Mouse (Mus musculus) monocyte, adult 5-6 weeks (primary cell): ENCODE data around the gene Ddx19b. TPM values are rescaled to one million over a fixed set of nuclear protein-coding genes. Genes with fewer than 3 reads are reported as not detected.
"Not testable (repeated sequence)": the region's sequence is repeated elsewhere in the genome, so short reads cannot be mapped to it uniquely, and the experiment has no call there.

Experiments
- ATAC-seq: fragments of 153-309, 156-312 bp; replicated peaks from 2 replicates; pipeline ENCODE4 v1.8.0; 2017; ENCODE audit warnings: mild to moderate bottlenecking; ENCODE audit not compliant: low TSS enrichment, insufficient number of reproducible peaks, severe bottlenecking, poor library complexity, low FRiP score
- total RNA-seq: library from RNA; stranded (forward); fragments of 200-1000, 200-491, 200-594 nt; gene quantifications from 3 replicates; pipeline ENCODE4 v1.2.3, GENCODE M21; 2017

Gene Ddx19b
- total RNA-seq = 11.0 to 15.2 TPM (median 14.4 TPM) in 3 replicates

GRCm38 (mm10) chr8:111031572-111031971, at the start of gene Ddx19b:
Ddx19b (minus strand) TSS chr8:111031751.
- ATAC-seq = no peak

DNA sequence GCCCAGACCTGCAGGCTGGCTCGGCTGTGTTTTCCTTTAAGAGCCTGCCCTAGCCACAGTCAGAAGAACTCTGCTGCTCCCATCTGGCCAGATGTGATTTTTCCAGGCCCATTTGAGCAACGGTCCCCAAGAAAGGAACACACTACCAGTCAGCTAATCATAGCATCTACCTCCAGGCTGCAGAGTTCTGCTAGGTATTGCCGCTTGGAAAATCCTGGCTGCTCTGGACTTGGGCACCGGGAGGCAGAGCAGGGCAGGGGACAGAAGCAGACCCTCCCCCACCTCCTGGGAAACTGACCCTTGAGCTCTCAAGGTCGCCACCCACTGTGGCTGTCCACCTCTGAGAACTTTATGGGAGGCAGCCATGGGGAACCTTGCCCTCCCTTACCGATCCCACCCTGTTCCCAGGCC, 48.3 kb upstream of the Ddx19b start:
- ATAC-seq = no peak

GRCm38 (mm10) chr8:111079461-111079860, 47.9 kb upstream of the Ddx19b start:
- no peak for ATAC-seq

- ATAC-seq = no peak
Measured at GRCm38 (mm10) chr8:111075926-111076325, 44.4 kb upstream of the Ddx19b start.

DNA sequence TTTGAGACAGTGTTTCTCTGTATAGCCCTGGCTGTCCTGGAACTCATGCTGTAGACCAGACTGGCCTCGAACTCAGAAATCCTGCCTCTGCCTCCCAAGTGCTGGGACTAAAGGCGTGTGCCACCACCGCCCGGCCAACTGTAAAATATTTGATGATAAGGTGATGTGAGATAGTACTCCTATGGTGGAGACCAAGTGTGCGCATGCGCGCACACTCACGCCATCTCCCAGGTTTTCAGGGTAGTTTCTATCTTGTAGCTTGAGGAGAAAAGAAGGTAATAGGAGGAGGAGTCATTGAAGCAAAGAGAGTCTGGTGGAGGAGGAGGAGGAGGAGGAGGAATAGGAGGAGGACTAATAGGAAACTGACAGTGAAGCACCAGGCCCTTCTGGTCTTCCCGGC, 37.1 kb upstream of the Ddx19b start:
- ATAC-seq = not testable (repeated sequence)

- ATAC-seq = no peak
Measured at GRCm38 (mm10) chr8:111067439-111067838, 35.9 kb upstream of the Ddx19b start.

DNA sequence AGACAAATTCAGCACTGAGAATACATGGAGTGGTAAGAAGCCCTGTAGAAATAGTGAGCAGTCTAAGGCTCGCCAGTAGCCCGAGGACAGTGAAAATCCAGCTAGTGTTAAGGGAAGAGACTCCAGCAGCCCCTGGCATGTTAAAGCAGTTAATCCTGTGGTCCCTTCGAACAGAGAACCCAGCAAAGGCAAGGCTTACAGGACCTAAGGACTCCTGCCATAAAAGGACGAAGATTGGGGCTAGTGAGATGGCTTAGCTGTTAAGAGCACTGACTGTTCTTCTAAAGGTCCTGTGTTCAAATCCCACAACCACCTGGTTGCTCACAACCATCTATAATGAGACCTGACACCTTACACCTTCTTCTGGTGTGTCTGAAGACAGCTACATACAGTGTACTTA, 34.8 kb upstream of the Ddx19b start:
- ATAC-seq = no peak

- ATAC-seq = no peak
Measured at GRCm38 (mm10) chr8:111062893-111063292, 31.3 kb upstream of the Ddx19b start.

- peak; percentile 54 for ATAC-seq
Measured at GRCm38 (mm10) chr8:111062072-111062757, 30.7 kb upstream of the Ddx19b start.

DNA sequence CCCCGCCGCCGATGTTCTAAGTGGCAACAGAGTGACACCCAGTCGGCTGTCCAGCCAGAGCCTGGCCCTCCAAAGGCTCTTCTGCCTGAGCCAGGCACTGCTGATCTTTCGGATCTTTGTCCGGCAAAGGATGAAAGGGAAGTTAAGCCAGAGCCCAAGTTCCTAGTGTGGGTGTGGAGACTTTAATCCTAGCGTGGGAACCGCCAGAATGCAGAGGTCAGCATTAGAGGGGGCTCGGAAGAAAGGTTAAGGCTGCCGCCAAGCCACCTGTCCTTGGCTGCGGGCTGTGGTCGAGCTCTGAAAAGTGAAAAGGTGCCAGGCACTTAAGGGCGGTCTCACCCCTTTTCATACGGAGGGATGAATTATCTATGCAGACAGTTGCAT, 30.1 kb upstream of the Ddx19b start:
- no peak for ATAC-seq

GRCm38 (mm10) chr8:111058946-111059572, 27.5 kb upstream of the Ddx19b start:
- ATAC-seq = no peak

DNA sequence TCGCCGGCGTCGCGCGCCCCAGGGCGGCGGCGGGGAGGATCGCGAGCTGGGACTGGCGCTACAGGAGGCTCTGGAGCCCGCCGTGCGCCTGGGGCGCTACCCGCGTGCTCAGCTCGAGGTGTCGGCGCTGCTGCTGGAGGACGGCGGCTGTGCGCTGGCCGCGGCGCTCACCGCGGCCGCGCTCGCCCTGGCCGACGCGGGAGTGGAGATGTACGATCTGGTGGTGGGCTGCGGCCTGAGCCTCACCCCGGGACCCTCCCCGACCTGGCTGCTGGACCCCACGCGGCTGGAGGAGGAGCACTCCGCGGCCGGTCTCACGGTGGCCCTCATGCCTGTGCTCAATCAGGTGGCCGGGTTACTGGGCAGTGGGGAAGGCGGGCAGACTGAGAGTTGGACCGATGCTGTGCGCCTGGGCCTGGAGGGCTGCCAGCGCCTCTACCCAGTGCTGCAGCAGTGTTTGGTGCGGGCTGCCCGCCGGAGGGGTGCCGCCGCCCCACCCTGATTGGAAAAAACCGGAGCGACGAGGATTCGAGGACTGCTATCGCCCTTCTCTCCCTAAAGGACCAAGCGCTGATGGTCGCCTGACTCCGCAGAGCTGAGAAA, 25.2 kb upstream of the Ddx19b start:
- no peak for ATAC-seq

GRCm38 (mm10) chr8:111056158-111056663, 24.7 kb upstream of the Ddx19b start, which contains the start of gene Exosc6:
Exosc6 (plus strand) TSS chr8:111056339.
- peak; percentile 96 for ATAC-seq

- ATAC-seq = no peak
Measured at GRCm38 (mm10) chr8:111055661-111056060, 24.1 kb upstream of the Ddx19b start.

- ATAC-seq = no peak
Measured at GRCm38 (mm10) chr8:111055031-111055634, 23.6 kb upstream of the Ddx19b start.

DNA sequence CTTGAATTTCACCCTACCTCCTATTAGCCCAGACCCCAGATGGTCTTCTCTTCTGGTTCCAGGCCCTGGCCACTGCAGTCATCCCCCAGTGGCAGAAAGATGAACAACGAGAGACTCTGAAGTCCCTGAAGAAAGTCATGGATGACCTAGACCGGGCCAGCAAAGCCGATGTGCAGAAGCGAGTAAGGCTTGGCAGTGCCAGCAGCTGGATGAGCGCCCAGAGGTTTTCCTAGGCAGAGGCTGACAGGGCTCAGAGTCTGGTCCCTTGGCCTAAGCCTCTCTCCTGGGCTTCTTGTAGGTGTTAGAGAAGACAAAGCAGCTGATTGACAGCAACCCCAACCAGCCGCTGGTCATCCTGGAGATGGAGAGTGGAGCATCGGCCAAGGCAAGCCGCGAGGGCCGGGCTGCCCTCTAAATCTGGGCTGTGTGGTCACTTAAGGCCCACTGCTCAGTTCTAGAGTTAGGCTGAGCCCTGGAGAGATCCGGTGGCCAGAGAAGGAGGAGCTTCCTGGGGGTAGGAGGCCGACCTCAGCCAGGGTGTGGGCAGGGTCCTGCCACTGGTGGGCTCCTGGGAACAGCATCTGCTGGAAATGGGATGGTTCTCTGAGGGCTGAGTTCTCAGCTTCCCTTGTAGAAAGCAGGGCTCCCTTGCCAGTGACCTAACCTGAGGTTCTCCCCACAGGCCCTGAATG, 22.4 kb upstream of the Ddx19b start:
- no peak for ATAC-seq

DNA sequence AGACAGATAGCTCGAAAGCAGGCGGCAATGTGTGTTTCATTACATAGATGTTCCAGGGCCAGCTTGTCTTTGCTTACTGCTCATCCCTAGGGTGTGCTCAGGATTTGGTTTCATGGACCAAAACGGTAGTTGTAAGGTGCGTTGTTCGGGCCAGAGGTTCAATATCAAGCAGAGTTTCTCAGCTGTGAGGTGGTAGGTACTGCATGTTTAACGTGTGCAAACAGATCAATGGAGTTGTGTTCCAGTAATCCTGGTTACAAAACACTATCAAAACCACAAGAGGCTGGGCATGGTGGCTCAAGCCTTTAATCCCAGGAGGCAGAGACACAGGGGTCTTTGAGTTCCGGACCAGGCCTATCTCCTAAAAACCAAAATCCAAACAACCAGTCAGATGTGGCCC, 17.6 kb upstream of the Ddx19b start:
- ATAC-seq = no peak

- no peak for ATAC-seq
Measured at GRCm38 (mm10) chr8:111048694-111049093, 17.1 kb upstream of the Ddx19b start.
